Mouse (Mus musculus) c-Kit-positive CD71-positive TER-119-positive erythroid progenitor cells, embryonic 14.5 days (primary cell): ENCODE data around the gene Dek.
A peak's percentile ranks its signal among the peaks of the same experiment; 100 is the strongest.

Source experiments
- DNase-seq: peaks from one replicate; pipeline ENCODE4 v3.0.0-alpha.2; 2013; ENCODE audit warnings: low spot score

The Dek gene

DNA sequence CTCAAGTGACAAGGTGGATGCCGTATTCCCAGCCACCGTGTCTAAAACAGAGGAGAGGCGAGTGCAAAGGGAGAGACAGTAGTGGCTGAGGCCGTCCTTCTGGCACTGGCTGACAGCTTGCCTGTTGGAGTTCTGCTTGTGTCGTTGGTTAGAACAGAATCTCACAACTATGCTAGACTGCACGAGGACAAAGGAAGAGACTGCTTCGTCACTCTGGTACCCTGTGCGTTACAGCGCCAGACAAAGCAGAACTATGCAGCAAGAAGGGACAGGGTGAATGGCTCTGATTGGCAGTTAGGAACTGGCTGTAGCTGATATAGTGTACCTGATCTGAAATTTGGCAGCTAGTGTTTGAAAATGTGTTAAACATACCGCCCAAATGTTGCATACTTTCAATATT, 52.0 kb downstream of the Dek start:
- DNase-seq: no peak

DNA sequence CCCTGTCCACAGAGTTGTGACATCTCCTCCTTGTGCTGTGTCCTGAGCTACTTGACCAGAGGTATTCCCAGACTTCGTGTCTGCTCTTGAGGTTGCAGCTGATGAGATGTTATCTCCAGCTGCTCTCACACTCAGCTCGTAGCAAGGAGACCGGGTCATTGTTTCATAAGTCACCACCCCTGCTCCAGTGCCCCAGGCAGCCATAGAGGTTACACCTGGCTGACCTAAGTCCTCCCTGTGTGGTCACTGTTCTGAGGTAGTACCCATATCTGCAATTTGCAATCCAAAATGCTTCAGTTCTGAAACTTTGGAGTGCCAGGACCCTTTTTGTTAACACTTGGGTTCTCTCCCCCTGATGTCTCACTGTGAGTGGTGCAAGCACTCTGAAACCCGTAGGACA, 56.0 kb downstream of the Dek start:
- DNase-seq: no peak

DNA sequence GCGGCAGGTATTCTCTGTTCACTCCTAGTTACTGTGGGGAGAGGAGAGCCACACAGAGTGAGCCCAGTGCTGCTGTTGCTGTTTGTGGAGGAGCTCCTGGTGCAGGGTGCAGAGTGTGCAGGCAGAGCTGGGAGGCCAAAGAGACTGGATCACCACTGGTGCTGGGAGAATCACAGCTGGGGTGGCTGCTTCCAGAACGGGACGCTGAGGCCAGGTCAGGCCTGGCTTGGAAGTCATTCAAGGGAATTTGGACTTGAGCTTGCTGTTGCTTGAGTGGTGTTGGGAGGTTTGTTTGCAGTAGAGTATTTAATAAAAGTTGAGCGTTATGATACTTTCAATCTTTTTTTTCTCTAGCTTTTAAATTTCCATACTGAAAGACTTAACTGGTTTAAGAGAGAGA, 58.0 kb downstream of the Dek start:
- DNase-seq: no peak

DNA sequence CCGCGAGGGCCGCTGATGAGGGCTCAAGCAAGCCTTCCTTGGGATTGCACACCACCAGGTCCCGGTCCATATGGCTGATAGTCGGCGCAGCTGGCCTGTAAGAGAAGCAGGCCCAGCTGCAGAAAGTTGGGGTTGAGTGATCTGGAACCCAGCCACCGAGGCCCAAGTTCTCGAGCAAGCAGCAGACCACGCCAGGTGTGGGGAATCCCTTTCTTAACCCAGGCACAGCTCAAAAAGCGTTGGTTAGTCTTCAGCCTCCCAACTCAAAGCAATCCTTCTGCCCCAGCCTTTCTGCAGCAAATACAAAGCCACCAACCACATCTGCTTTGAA, 61.4 kb downstream of the Dek start, which contains the start of gene Tpmt:
TSS of gene Tpmt (minus strand) at position 121 of the 331 bp plus-strand sequence.
- no peak for DNase-seq

DNA sequence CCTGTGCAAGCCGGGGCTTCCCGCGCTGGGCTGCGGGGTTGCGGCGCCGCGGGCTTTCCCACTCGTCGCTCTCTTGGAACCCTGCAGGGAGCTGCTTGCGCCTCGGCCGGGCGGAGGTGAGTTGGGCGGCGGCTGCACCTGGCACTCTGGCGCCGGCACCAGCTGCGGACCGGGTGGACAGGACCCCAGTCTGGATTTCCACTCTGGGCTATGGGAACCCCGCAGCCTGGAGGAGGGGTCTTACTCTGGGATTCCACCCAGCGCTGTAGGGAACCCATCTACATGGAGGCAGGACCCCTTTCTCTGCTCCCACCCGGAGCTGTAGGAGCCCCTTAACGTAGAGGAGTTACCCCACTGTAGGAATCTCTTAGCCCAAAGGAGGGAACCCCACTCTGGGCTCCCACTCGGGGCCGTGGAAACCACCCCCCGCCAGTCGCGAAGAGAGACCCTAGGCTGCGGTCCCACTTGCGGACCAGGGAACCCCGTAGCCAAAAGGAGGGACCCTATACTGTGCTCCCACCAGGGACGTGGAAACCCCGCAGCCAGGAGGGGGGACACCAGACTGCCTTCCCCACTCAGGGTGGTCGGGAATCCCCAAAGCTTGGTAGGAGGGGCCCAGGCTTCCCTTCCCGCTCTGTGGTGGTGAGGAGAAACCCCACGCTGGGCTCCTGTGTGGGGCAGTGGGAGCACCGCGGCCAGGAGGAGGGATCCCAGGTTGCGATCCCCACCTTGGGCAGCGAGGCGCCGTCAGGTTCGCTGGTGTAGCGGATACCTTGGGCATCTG, 62.0 kb downstream of the Dek start:
- DNase-seq: no peak

DNA sequence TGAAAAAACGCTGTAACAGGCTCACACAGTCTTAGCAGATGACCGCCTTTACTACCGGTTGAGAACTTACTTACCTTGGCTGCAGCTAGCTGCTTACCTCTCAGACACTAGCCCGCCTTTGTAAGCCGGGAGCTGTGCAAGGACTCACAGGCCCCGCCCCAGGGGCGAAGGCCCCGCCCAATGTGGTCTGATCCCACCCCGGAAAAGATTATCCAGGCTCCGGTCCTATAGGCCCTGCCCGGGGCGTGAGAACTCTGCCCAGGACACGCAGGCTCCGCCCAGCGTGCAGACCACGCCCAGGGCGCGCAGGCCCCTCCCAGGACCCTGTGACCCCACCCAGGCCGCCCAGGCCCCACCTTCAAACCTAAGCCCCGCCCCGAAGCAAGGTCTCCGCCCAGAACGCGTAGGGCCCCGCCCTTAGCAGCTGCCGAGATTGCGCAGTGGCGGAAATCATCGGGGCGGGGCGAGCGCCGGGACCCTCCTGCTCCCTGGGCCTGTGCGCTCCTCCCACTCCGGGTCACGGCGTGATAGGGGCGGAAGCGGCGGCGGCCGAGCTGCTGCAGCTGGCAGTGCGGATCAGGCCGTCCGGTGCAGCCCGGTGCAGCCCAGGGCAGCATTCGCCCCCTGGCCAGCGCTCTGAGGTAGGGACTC, 62.8 kb downstream of the Dek start, which contains the start of gene Kdm1b:
TSS of gene Kdm1b (plus strand) at position 470 of the 651 bp plus-strand sequence.
- DNase-seq: peak; percentile 97

DNA sequence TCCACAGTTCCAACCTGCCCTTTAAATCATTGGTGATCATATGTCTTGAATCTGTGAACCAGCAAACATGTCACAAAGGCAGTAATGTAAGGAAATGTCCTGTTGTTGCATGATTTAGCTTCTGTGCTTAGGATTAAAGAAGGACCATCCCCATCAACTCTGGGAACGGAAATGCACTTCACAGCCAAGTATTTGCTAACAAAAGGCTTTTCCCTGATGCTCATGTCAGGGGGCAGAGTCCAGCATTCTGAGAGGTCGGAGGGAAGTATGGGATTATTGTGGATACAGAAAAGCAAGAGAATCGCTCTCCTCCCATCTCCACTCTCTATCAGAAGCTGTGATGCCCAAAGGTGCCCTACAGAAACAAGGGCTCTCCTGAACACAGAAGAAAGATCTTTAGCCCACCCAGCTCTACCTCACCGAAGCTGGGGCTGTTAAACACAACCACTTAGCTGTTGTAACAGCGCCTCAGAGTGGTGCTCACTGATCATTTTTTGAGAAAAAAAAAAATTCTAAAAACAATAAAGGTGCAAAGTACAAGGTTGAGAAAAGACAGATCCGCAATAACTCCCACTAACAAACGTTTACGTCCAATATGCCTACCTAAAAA, 63.9 kb downstream of the Dek start:
- no peak for DNase-seq

DNA sequence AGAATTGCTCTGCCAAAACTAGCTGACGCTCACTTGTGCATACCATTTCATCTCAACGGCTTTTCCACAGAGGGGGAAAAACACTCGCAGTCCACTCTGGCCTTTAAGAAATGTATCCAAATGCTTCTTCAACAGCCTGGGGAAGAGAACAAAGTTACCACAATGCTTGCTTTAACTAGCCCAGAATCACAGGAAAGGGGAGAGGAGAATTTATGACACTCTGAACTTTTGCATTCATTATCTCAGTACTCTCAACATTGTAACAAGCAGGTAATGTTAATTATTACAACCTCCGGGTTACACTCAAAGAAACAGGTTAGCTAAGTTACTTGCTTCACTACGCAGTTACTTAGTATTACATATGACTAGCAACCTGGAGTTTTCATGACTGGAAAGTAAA, 65.9 kb downstream of the Dek start:
- no peak for DNase-seq

DNA sequence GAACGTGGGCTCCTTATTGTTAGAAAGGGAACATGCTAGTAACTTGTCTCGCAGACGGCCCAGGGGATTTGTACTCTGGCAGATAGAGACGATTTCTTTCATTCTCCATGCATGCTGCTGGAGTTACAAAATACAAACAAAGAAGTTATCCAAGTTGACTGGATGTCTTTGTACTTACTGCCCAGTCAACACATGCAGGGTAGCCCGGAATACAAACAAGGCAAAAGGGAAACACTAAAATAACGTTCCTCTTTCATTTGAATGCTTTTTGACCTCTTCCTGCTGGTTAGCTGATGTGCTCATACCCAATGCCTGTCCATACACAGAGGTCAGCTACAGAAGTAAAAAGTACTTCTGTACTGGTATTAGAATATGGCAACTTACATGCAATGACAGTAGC, 68.1 kb downstream of the Dek start:
- no peak for DNase-seq
